Mouse (Mus musculus) spleen, adult 2 months (tissue): ENCODE measurements at regions not wholly inside any gene's neighbourhood (a gene's known extent, or its start where the extent isn't known, plus 50 kb on each side); places are given as distances from the start of the nearest gene placed in this dataset.

Experiments
- CTCF ChIP-seq: fragments of 200-500 bp; IDR thresholded peaks from 2 replicates; pipeline ENCODE4 v1.5.1; 2011; ENCODE audit warnings: mild to moderate bottlenecking, inconsistent platforms; ENCODE audit not compliant: insufficient read depth, insufficient read length, insufficient replicate concordance; ENCODE audit errors: extremely low read depth
- POLR2A ChIP-seq: fragments of 200-500 bp; IDR thresholded peaks from 2 replicates; pipeline ENCODE4 v1.6.1; 2011; ENCODE audit warnings: low read depth, low read length, inconsistent platforms

- no peak for TF ChIP-seq POLR2A
- no peak for TF ChIP-seq CTCF
Measured at GRCm38 (mm10) chr13:115673729-115674128, 572.0 kb upstream of the Itga1 start.
